Mouse (Mus musculus) heart, adult 2 months (tissue): ENCODE measurements around the gene Cd4. TPM values are rescaled to one million over a fixed set of nuclear protein-coding genes. Genes with fewer than 3 reads are reported as not detected.

Source experiments
- DNase-seq, 2 experiments: peaks; one replicate each; pipeline ENCODE4 v3.0.0; 2021
- H3K27ac ChIP-seq: fragments of 200-600 bp; 2 replicates; pipeline ENCODE4 v1.8.1; 2022
- H3K27me3 ChIP-seq: fragments of 200-500 bp; 2 replicates; pipeline ENCODE4 v1.6.1; 2012; ENCODE audit warnings: mild to moderate bottlenecking, low read length, inconsistent platforms, mixed read lengths; ENCODE audit not compliant: control insufficient read depth, insufficient read depth
- H3K36me3 ChIP-seq: fragments of 200-500 bp; 2 replicates; pipeline ENCODE4 v1.6.1; 2012; ENCODE audit warnings: low read length, inconsistent platforms; ENCODE audit not compliant: control insufficient read depth, insufficient read depth
- H3K4me1 ChIP-seq: fragments of 200-500 bp; 2 replicates; pipeline ENCODE4 v1.6.1; 2011; ENCODE audit warnings: low read length; ENCODE audit not compliant: control insufficient read depth, insufficient read depth
- H3K4me3 ChIP-seq: fragments of 200-600 bp; 2 replicates; pipeline ENCODE4 v1.8.1; 2022
- H3K79me2 ChIP-seq: fragments of 200-500 bp; replicated peaks from 2 replicates; pipeline ENCODE4 v1.6.1; 2012; ENCODE audit warnings: mild to moderate bottlenecking, inconsistent platforms, low read length, moderate library complexity, mixed read lengths; ENCODE audit not compliant: control insufficient read depth, insufficient read depth
- H3K9ac ChIP-seq: fragments of 200-500 bp; 2 replicates; pipeline ENCODE4 v1.6.1; 2012; ENCODE audit warnings: low read depth, mild to moderate bottlenecking, control low read depth, inconsistent platforms, low read length, mixed read lengths
- CTCF ChIP-seq: fragments of 200-600 bp; IDR thresholded peaks from 2 replicates; pipeline ENCODE4 v1.8.1; 2022; ENCODE audit warnings: antibody characterized with exemption, mild to moderate bottlenecking, moderate library complexity
- EP300 ChIP-seq: fragments of 200-500 bp; IDR thresholded peaks from 2 replicates; pipeline ENCODE4 v1.6.1; 2011; ENCODE audit warnings: low read depth, low read length, control low read depth; ENCODE audit not compliant: insufficient read depth
- POLR2A ChIP-seq: fragments of 200-500 bp; IDR thresholded peaks from 2 replicates; pipeline ENCODE4 v1.6.1; 2011; ENCODE audit warnings: mild to moderate bottlenecking, low read depth, low read length, control low read depth; ENCODE audit not compliant: insufficient read depth
- WGBS: fragments of 180-500 bp; shearing (Covaris S2); methylation state at CpG from one replicate; pipeline ENCODE4 v1.1.7; 2018; 5-methylcytosine and 5-hydroxymethylcytosine counted together
- intact Hi-C: fragments of 180-260 bp; cut with DNase I; formaldehyde crosslinking; loops from one replicate; pipeline ENCODE4 v1.15.1; 2025
- polyA plus RNA-seq: library from polyadenylated mRNA; depleted of rRNA; stranded (reverse); fragments of >200 nt; gene quantifications from 2 replicates; pipeline ENCODE4 v1.2.3, GENCODE M21; 2012; rRNA removed
- total RNA-seq, 2 experiments: library from RNA; stranded (reverse); gene quantifications; 2 replicates each; pipeline ENCODE4 v1.2.3; 2021

The Cd4 gene
- total and polyA plus RNA-seq, 3 experiments, result 0.34 to 0.66 (median 0.57) TPM

- no peaks in the 10 kb centered on the region for H3K27me3 ChIP-seq
- TF ChIP-seq CTCF (no peak), POLR2A (no peak), EP300 (no peak)
- peaks cover 7% of the 10 kb centered on the region for H3K36me3 ChIP-seq
- no peak overlapping the region for H3K4me3 ChIP-seq
- no peak overlapping the region for H3K9ac ChIP-seq
- H3K4me1 ChIP-seq, result peaks cover 1% of the 10 kb centered on the region; the same call in 1 of the 2 replicates
- peak in 1 of 2 experiments; percentile 13 for DNase-seq
- no peak overlapping the region for H3K27ac ChIP-seq
- 69% methylated on average over 8 of the region's 8 CpGs for WGBS
- intact Hi-C loops, result no loop called here
- no peaks in the 10 kb centered on the region for H3K79me2 ChIP-seq
Observed at GRCm38 (mm10) chr6:124817971-124818370, 70.0 kb downstream of the Cd4 start.

GRCm38 (mm10) chr6:124817563-124817962 is 70.5 kb downstream of the Cd4 start:
- WGBS, result 89% methylated on average over 8 of the region's 8 CpGs
- peak in 1 of 2 experiments; percentile 14 for DNase-seq
- H3K9ac ChIP-seq, result no peak overlapping the region
- no peaks in the 10 kb centered on the region for H3K27me3 ChIP-seq
- peaks cover 3% of the 10 kb centered on the region for H3K4me1 ChIP-seq
- no peaks in the 10 kb centered on the region for H3K79me2 ChIP-seq
- intact Hi-C loops, result no loop called here
- H3K27ac ChIP-seq, result no peak overlapping the region
- TF ChIP-seq CTCF, result no peak
- no peak for TF ChIP-seq POLR2A
- TF ChIP-seq EP300, result no peak
- no peak overlapping the region for H3K4me3 ChIP-seq
- H3K36me3 ChIP-seq, result peaks cover 7% of the 10 kb centered on the region

DNA sequence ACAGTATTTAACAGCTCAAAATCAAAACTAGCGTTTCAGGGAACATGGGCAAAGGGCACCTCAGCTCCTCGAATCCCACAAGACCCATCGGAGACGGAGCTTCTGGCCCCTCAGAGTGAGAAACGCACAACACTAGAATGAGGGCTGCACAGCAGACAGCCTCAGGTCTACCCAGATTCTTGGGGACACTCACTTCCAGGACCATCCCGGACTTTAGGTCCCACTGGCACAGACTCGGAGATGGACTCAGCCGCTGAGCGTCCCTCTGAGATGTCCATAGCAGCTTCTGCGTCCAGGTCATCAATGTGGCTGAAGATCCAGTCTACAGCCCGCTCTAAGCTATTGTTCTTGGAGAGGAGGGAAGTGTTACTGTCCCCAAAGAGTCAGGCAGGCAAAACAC is 70.9 kb downstream of the Cd4 start:
- Histone ChIP-seq H3K4me3 (no peak overlapping the region), H3K4me1 (peaks cover 4% of the 10 kb centered on the region), H3K27me3 (no peaks in the 10 kb centered on the region), H3K9ac (no peak overlapping the region), H3K27ac (no peak overlapping the region), H3K36me3 (peaks cover 6% of the 10 kb centered on the region), H3K79me2 (no peaks in the 10 kb centered on the region)
- TF ChIP-seq CTCF, result no peak
- TF ChIP-seq POLR2A, result no peak
- no peak for TF ChIP-seq EP300
- DNase-seq, result peak in 1 of 2 experiments; percentile 13
- 94% methylated on average over 11 of the region's 11 CpGs for WGBS
- intact Hi-C loops, result no loop called here

- Histone ChIP-seq H3K27ac (no peak overlapping the region), H3K4me3 (no peak overlapping the region), H3K27me3 (no peaks in the 10 kb centered on the region), H3K79me2 (no peaks in the 10 kb centered on the region), H3K36me3 (peaks cover under 1% of the 10 kb centered on the region), H3K9ac (no peak overlapping the region), H3K4me1 (peaks cover 4% of the 10 kb centered on the region)
- 90% methylated on average over 4 of the region's 4 CpGs for WGBS
- intact Hi-C loops, result no loop called here
- no peak for TF ChIP-seq POLR2A
- TF ChIP-seq CTCF, result no peak
- peak in 1 of 2 experiments; percentile 14 for DNase-seq
Observed at GRCm38 (mm10) chr6:124816611-124817010, 71.4 kb downstream of the Cd4 start.

DNA sequence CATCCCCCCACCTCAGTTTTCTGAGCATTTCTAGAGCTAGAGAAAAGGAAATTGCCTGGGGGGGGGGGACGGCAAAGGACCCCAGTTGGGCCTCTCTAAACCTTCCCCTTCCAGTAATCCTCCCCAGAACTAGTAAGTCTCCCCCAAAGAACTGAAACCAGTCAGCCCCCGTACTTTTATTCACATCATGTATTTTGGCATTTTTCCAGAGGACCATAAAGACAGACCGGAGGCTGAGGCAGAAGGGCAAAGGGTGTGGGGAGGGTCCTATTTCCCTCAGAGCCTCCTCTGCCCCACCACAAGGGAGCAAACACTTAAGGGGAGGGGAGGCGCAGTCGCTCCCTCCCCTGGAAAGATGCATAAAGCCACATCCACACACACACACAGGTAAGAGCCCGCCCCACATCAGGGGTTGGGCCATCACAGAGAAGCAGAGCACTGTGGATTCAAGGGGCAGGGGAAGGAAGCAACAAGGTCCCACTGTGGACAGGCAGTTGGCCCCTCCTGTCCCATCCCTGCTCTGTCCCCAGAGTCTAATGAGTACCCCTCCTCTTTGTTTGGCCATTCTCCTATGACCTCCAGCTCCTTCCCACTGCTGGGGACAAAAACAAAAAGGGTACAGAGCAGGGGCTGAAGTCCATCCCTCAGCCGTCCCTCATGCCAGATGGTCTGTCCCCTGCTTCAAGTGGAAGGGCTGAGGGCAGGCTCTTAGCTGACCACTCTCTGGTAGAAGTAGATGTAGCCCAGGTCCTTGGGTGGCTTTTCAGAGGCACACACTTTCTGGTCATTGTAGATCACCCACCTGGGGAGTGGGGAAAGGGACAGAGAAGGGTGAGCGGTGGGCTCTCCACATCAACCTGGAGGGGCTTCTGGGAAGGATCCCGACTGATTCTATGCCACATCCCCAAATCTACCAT is 72.9 kb downstream of the Cd4 start:
- Histone ChIP-seq H3K27ac (no peak overlapping the region), H3K27me3 (no peaks in the 10 kb centered on the region), H3K79me2 (no peaks in the 10 kb centered on the region), H3K9ac (no peak overlapping the region), H3K4me3 (no peak overlapping the region), H3K4me1 (peaks cover 4% of the 10 kb centered on the region), H3K36me3 (no peaks in the 10 kb centered on the region; the same call in 1 of the 2 replicates)
- intact Hi-C loops, result no loop called here
- no peak for TF ChIP-seq POLR2A
- TF ChIP-seq EP300, result no peak
- no peak for TF ChIP-seq CTCF
- peak in 1 of 2 experiments; percentile 15 for DNase-seq
- 78% methylated on average over 9 of the region's 9 CpGs for WGBS

Other genes with a start within 250 kb of the Cd4 start
- 10 to 100 TPM; 34.9 to 40.5 TPM for gene Lpcat3, start 225.2 kb downstream of the Cd4 start, total RNA-seq
- 73.4 and 116 TPM in 2 replicates for gene Lpcat3, start 225.2 kb downstream of the Cd4 start, polyA plus RNA-seq
- gene Emg1, start 176.0 kb downstream of the Cd4 start, total RNA-seq, result 10 to 100 TPM; 71.4 to 78.8 TPM
- 51.8 and 79.0 TPM in 2 replicates for gene Emg1, start 176.0 kb downstream of the Cd4 start, polyA plus RNA-seq
- gene Phb2, start 175.9 kb downstream of the Cd4 start, total RNA-seq, result 100 to 1,000 TPM; 260 to 292 TPM
- gene Phb2, start 175.9 kb downstream of the Cd4 start, polyA plus RNA-seq, result 184 and 200 TPM in 2 replicates
- 1 to 10 TPM; 3.1 to 4.4 TPM for gene Ptpn6, start 149.5 kb downstream of the Cd4 start, total RNA-seq
- gene Ptpn6, start 149.5 kb downstream of the Cd4 start, polyA plus RNA-seq, result 4.5 and 8.2 TPM in 2 replicates
- 100 to 1,000 TPM; 280 to 314 TPM for gene Grcc10, start 146.8 kb downstream of the Cd4 start, total RNA-seq
- 296 and 328 TPM in 2 replicates for gene Grcc10, start 146.8 kb downstream of the Cd4 start, polyA plus RNA-seq
- gene Gm45234, start 132.2 kb downstream of the Cd4 start, total RNA-seq, result 1 to 10 TPM in 1 of 2 experiments, not detected in 1; 1.9 TPM
- gene Gm45234, start 132.2 kb downstream of the Cd4 start, polyA plus RNA-seq, result not detected in 2 replicates
- gene Atn1, start 131.7 kb downstream of the Cd4 start, total RNA-seq, result 10 to 100 TPM; 44.3 to 47.8 TPM
- 24.5 and 32.8 TPM in 2 replicates for gene Atn1, start 131.7 kb downstream of the Cd4 start, polyA plus RNA-seq
- 1 to 10 TPM; 2.4 to 2.7 TPM for gene Eno2, start 118.5 kb downstream of the Cd4 start, total RNA-seq
- 2.4 and 2.7 TPM in 2 replicates for gene Eno2, start 118.5 kb downstream of the Cd4 start, polyA plus RNA-seq
- gene Lrrc23, start 108.5 kb downstream of the Cd4 start, total RNA-seq, result not detected
- 0.53 and 3.2 TPM in 2 replicates for gene Lrrc23, start 108.5 kb downstream of the Cd4 start, polyA plus RNA-seq
- gene Spsb2, start 79.6 kb downstream of the Cd4 start, total RNA-seq, result 1 to 10 TPM; 3.2 TPM
- gene Spsb2, start 79.6 kb downstream of the Cd4 start, polyA plus RNA-seq, result 2.8 and 4.4 TPM in 2 replicates
- 100 to 1,000 TPM; 788 to 884 TPM for gene Tpi1, start 73.9 kb downstream of the Cd4 start, total RNA-seq
- gene Tpi1, start 73.9 kb downstream of the Cd4 start, polyA plus RNA-seq, result 870 and 1,222 TPM in 2 replicates
- gene Usp5, start 58.7 kb downstream of the Cd4 start, total RNA-seq, result 10 to 100 TPM; 68.4 to 72.3 TPM
- gene Usp5, start 58.7 kb downstream of the Cd4 start, polyA plus RNA-seq, result 51.0 and 74.9 TPM in 2 replicates
- gene Cdca3, start 58.7 kb downstream of the Cd4 start, total RNA-seq, result under 1 TPM; 0.32 to 0.70 TPM
- gene Cdca3, start 58.7 kb downstream of the Cd4 start, polyA plus RNA-seq, result 0.72 and 1.9 TPM in 2 replicates
- 10 to 100 TPM in 1 of 2 experiments, 1 to 10 TPM in 1; 6.1 to 10.9 TPM for gene Gnb3, start 47.9 kb downstream of the Cd4 start, total RNA-seq
- gene Gnb3, start 47.9 kb downstream of the Cd4 start, polyA plus RNA-seq, result 6.9 and 14.0 TPM in 2 replicates
- gene P3h3, start 30.5 kb downstream of the Cd4 start, total RNA-seq, result 10 to 100 TPM in 1 of 2 experiments, 1 to 10 TPM in 1; 6.9 to 10.6 TPM
- 15.5 and 16.2 TPM in 2 replicates for gene P3h3, start 30.5 kb downstream of the Cd4 start, polyA plus RNA-seq
- under 1 TPM; 0.41 to 0.44 TPM for gene Gpr162, start 24.2 kb downstream of the Cd4 start, total RNA-seq
- 1.0 and 1.4 TPM in 2 replicates for gene Gpr162, start 24.2 kb downstream of the Cd4 start, polyA plus RNA-seq
- under 1 TPM; 0.32 to 0.34 TPM for gene Lag3, start 23.5 kb upstream of the Cd4 start, total RNA-seq
- gene Lag3, start 23.5 kb upstream of the Cd4 start, polyA plus RNA-seq, result 0.29 and 0.47 TPM in 2 replicates
- 100 to 1,000 TPM; 154 to 163 TPM for gene Ptms, start 31.9 kb upstream of the Cd4 start, total RNA-seq
- 547 and 614 TPM in 2 replicates for gene Ptms, start 31.9 kb upstream of the Cd4 start, polyA plus RNA-seq
- 100 to 1,000 TPM; 179 to 194 TPM for gene Mlf2, start 43.2 kb upstream of the Cd4 start, total RNA-seq
- gene Mlf2, start 43.2 kb upstream of the Cd4 start, polyA plus RNA-seq, result 259 and 275 TPM in 2 replicates
- gene Cops7a, start 77.3 kb upstream of the Cd4 start, total RNA-seq, result 10 to 100 TPM; 83.2 to 99.8 TPM
- gene Cops7a, start 77.3 kb upstream of the Cd4 start, polyA plus RNA-seq, result 208 and 238 TPM in 2 replicates
- under 1 TPM; 0.43 to 0.50 TPM for gene Pianp, start 108.5 kb upstream of the Cd4 start, total RNA-seq
- gene Pianp, start 108.5 kb upstream of the Cd4 start, polyA plus RNA-seq, result 1.7 and 2.0 TPM in 2 replicates
- gene Zfp384, start 120.9 kb upstream of the Cd4 start, total RNA-seq, result 10 to 100 TPM; 22.4 to 22.8 TPM
- gene Zfp384, start 120.9 kb upstream of the Cd4 start, polyA plus RNA-seq, result 28.2 and 33.5 TPM in 2 replicates
- gene Ing4, start 151.5 kb upstream of the Cd4 start, total RNA-seq, result 10 to 100 TPM; 26.1 to 27.1 TPM
- gene Ing4, start 151.5 kb upstream of the Cd4 start, polyA plus RNA-seq, result 26.3 and 36.2 TPM in 2 replicates
- 1 to 10 TPM; 1.9 to 2.3 TPM for gene Acrbp, start 161.5 kb upstream of the Cd4 start, total RNA-seq
- gene Acrbp, start 161.5 kb upstream of the Cd4 start, polyA plus RNA-seq, result 13.6 and 16.3 TPM in 2 replicates
- under 1 TPM in 1 of 2 experiments, not detected in 1; 0.20 TPM for gene Lpar5, start 179.7 kb upstream of the Cd4 start, total RNA-seq
- gene Lpar5, start 179.7 kb upstream of the Cd4 start, polyA plus RNA-seq, result 1.2 and 2.3 TPM in 2 replicates
- gene Chd4, start 207.8 kb upstream of the Cd4 start, total RNA-seq, result 100 to 1,000 TPM in 1 of 2 experiments, 10 to 100 TPM in 1; 97.1 to 113 TPM
- 28.3 and 31.6 TPM in 2 replicates for gene Chd4, start 207.8 kb upstream of the Cd4 start, polyA plus RNA-seq
- gene Nop2, start 243.7 kb upstream of the Cd4 start, total RNA-seq, result 10 to 100 TPM; 18.9 to 20.3 TPM
- gene Nop2, start 243.7 kb upstream of the Cd4 start, polyA plus RNA-seq, result 8.3 and 13.6 TPM in 2 replicates